Mouse (Mus musculus): Measurements from ENCODE around the gene Tnfrsf1b. TPM values are rescaled to one million over a fixed set of nuclear protein-coding genes. Genes with fewer than 3 reads are reported as not detected.

The Tnfrsf1b gene
- polyA plus RNA-seq, 1 experiment from 2014 or later: 9.4 TPM

GRCm38 (mm10) chr4:145251546-145251945 is 4.9 kb upstream of the Tnfrsf1b start:
- no peak for DNase-seq
- 78% methylated on average over 4 of the region's 4 CpGs for WGBS (ENCODE audit: insufficient replicate concordance)
- Histone ChIP-seq H3K27ac (ENCODE audit: low read depth) (no peak overlapping the region), H3K36me3 (replicated peaks; ENCODE audit: insufficient read depth, low read length) (no peaks in the 10 kb centered on the region), H3K27me3 (ENCODE audit: insufficient read depth, low read length) (no peaks in the 10 kb centered on the region), H3K9ac (replicated peaks) (no peak overlapping the region), H3K4me2 (ENCODE audit: low read depth, low read length) (no peak overlapping the region), H3K4me3 (ENCODE audit: low read depth, low read length) (no peak overlapping the region), H3K9me3 (ENCODE audit: low read length) (no peaks in the 10 kb centered on the region), H3K4me1 (ENCODE audit: insufficient read depth) (peaks cover 13% of the 10 kb centered on the region; the same call in 1 of the 2 replicates)
- ATAC-seq: no peak
- TF ChIP-seq EP300 (IDR thresholded peaks at IDR 0.05; ENCODE audit: low read depth) (no peak), CTCF (IDR thresholded peaks at IDR 0.05; ENCODE audit: low read depth) (no peak)

- DNase-seq (no peak), ATAC-seq (no peak)
- Histone ChIP-seq H3K9ac (replicated peaks) (no peak overlapping the region), H3K4me3 (ENCODE audit: low read depth, low read length) (no peak overlapping the region), H3K9me3 (ENCODE audit: low read length) (no peaks in the 10 kb centered on the region), H3K27me3 (ENCODE audit: insufficient read depth, low read length) (no peaks in the 10 kb centered on the region), H3K4me1 (ENCODE audit: insufficient read depth) (peaks cover 21% of the 10 kb centered on the region), H3K27ac (ENCODE audit: low read depth) (no peak overlapping the region), H3K36me3 (replicated peaks; ENCODE audit: insufficient read depth, low read length) (no peaks in the 10 kb centered on the region), H3K4me2 (ENCODE audit: low read depth, low read length) (no peak overlapping the region)
- WGBS (ENCODE audit: insufficient replicate concordance): 46% methylated on average over 4 of the region's 4 CpGs
- TF ChIP-seq EP300 (IDR thresholded peaks at IDR 0.05; ENCODE audit: low read depth): no peak
- no peak for TF ChIP-seq CTCF (IDR thresholded peaks at IDR 0.05; ENCODE audit: low read depth)
Measured at GRCm38 (mm10) chr4:145250002-145250401, 3.3 kb upstream of the Tnfrsf1b start.

GRCm38 (mm10) chr4:145247556-145247955 is 886 bp upstream of the Tnfrsf1b start:
- Histone ChIP-seq H3K27ac (ENCODE audit: low read depth) (no peak overlapping the region), H3K9me3 (ENCODE audit: low read length) (no peaks in the 10 kb centered on the region), H3K4me3 (ENCODE audit: low read depth, low read length) (no peak overlapping the region), H3K27me3 (ENCODE audit: insufficient read depth, low read length) (no peaks in the 10 kb centered on the region), H3K9ac (replicated peaks) (no peak overlapping the region), H3K4me1 (ENCODE audit: insufficient read depth) (peaks cover 32% of the 10 kb centered on the region), H3K36me3 (replicated peaks; ENCODE audit: insufficient read depth, low read length) (0 out of 2 replicates have a peak, but pooled peaks cover 3% of the 10 kb centered on the region), H3K4me2 (ENCODE audit: low read depth, low read length) (no peak overlapping the region)
- WGBS (ENCODE audit: insufficient replicate concordance): 62% methylated on average over 2 of the region's 2 CpGs
- DNase-seq: no peak
- TF ChIP-seq EP300 (IDR thresholded peaks at IDR 0.05; ENCODE audit: low read depth): no peak
- TF ChIP-seq CTCF (IDR thresholded peaks at IDR 0.05; ENCODE audit: low read depth): no peak
- ATAC-seq: no peak

- H3K36me3 ChIP-seq (replicated peaks; ENCODE audit: insufficient read depth, low read length): 0 out of 2 replicates have a peak, but pooled peaks cover 3% of the 10 kb centered on the region
- no peaks in the 10 kb centered on the region for H3K27me3 ChIP-seq (ENCODE audit: insufficient read depth, low read length)
- peaks cover 45% of the 10 kb centered on the region for H3K4me1 ChIP-seq (ENCODE audit: insufficient read depth)
- no peak for TF ChIP-seq EP300 (IDR thresholded peaks at IDR 0.05; ENCODE audit: low read depth)
- TF ChIP-seq CTCF (IDR thresholded peaks at IDR 0.05; ENCODE audit: low read depth): no peak
- H3K9me3 ChIP-seq (ENCODE audit: low read length): no peaks in the 10 kb centered on the region
- peak overlapping the region; percentile 91 for H3K9ac ChIP-seq (replicated peaks)
- 77% methylated on average over 3 of the region's 3 CpGs for WGBS (ENCODE audit: insufficient replicate concordance)
- H3K27ac ChIP-seq (ENCODE audit: low read depth): no peak overlapping the region
- H3K4me3 ChIP-seq (ENCODE audit: low read depth, low read length): peak overlapping the region; percentile 77
- peak overlapping the region; percentile 79 for H3K4me2 ChIP-seq (ENCODE audit: low read depth, low read length)
- ATAC-seq (no peak), DNase-seq (no peak)
Measured at GRCm38 (mm10) chr4:145245581-145245980, 1.1 kb downstream of the Tnfrsf1b start.

GRCm38 (mm10) chr4:145244676-145245075 is 2.0 kb downstream of the Tnfrsf1b start:
- TF ChIP-seq EP300 (IDR thresholded peaks at IDR 0.05; ENCODE audit: low read depth): no peak
- TF ChIP-seq CTCF (IDR thresholded peaks at IDR 0.05; ENCODE audit: low read depth): no peak
- Histone ChIP-seq H3K9me3 (ENCODE audit: low read length) (no peaks in the 10 kb centered on the region), H3K4me2 (ENCODE audit: low read depth, low read length) (peak overlapping the region; percentile 79), H3K36me3 (replicated peaks; ENCODE audit: insufficient read depth, low read length) (0 out of 2 replicates have a peak, but pooled peaks cover 3% of the 10 kb centered on the region), H3K4me3 (ENCODE audit: low read depth, low read length) (peak overlapping the region; percentile 77; the same call in 1 of the 2 replicates), H3K4me1 (ENCODE audit: insufficient read depth) (peaks cover 50% of the 10 kb centered on the region), H3K9ac (replicated peaks) (peak overlapping the region; percentile 91; the same call in 1 of the 2 replicates), H3K27ac (ENCODE audit: low read depth) (no peak overlapping the region), H3K27me3 (ENCODE audit: insufficient read depth, low read length) (no peaks in the 10 kb centered on the region)
- ATAC-seq (no peak), DNase-seq (no peak)
- WGBS (ENCODE audit: insufficient replicate concordance): 87% methylated on average over 2 of the region's 2 CpGs

- Histone ChIP-seq H3K4me2 (ENCODE audit: low read depth, low read length) (no peak overlapping the region), H3K36me3 (replicated peaks; ENCODE audit: insufficient read depth, low read length) (0 out of 2 replicates have a peak, but pooled peaks cover 3% of the 10 kb centered on the region), H3K9ac (replicated peaks) (no peak overlapping the region), H3K4me1 (ENCODE audit: insufficient read depth) (peaks cover 58% of the 10 kb centered on the region), H3K9me3 (ENCODE audit: low read length) (no peaks in the 10 kb centered on the region), H3K27me3 (ENCODE audit: insufficient read depth, low read length) (no peaks in the 10 kb centered on the region), H3K4me3 (ENCODE audit: low read depth, low read length) (no peak overlapping the region), H3K27ac (ENCODE audit: low read depth) (0 out of 2 replicates have a peak overlapping the region, but pooled peaks have one; percentile 5)
- no peak for DNase-seq
- 36% methylated on average over 1 of the region's 1 CpGs for WGBS (ENCODE audit: insufficient replicate concordance)
- ATAC-seq: no peak
- TF ChIP-seq CTCF (IDR thresholded peaks at IDR 0.05; ENCODE audit: low read depth) (no peak), EP300 (IDR thresholded peaks at IDR 0.05; ENCODE audit: low read depth) (no peak)
Measured at GRCm38 (mm10) chr4:145242719-145243350, 3.8 kb downstream of the Tnfrsf1b start.
